Mouse (Mus musculus): ENCODE results near the gene Ncln. TPM values are rescaled to one million over a fixed set of nuclear protein-coding genes. Genes with fewer than 3 reads are reported as not detected.

The Ncln gene
- polyA plus RNA-seq, 1 experiment from 2014 or later = 46.9 TPM

DNA sequence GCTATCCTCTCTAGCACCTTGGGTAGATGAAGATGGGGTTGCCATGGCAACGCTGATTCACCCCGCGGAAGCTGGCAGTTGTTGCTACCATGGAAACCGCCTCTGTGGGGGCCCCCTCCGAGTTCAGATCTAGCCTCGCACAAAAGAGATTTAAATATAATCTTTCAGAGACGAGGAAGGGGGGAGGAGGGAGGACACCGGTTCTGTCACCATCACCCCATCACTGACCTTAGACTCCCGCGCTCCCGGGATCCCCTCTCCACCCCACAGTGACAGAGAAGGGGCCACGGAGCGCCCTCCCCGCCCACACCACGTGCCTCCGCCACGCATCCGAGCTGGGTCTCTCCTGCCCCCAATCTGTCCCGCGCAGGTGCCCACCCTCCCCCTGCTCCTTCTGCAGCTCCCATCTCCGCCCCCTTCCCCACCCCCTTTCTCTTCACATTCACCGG is 23.2 kb downstream of the Ncln start:
- Histone ChIP-seq H3K27ac (ENCODE audit: low read depth, low read length) (peak overlapping the region; percentile 58; the same call in 1 of the 2 replicates), H3K4me2 (replicated peaks; ENCODE audit: low read depth, low read length) (peak overlapping the region; percentile 47), H3K4me3 (ENCODE audit: low read depth, low read length) (peak overlapping the region; percentile 16), H3K9ac (ENCODE audit: low read depth, low read length) (0 out of 2 replicates have a peak overlapping the region, but pooled peaks have one; percentile 21), H3K4me1 (replicated peaks; ENCODE audit: control insufficient read depth, insufficient read depth, low read length) (peaks cover 3% of the 10 kb centered on the region; the same call in 1 of the 2 replicates), H3K27me3 (ENCODE audit: control insufficient read depth, insufficient read depth, low read length) (peaks cover 21% of the 10 kb centered on the region), H3K9me3 (ENCODE audit: control insufficient read depth, low read length) (no peaks in the 10 kb centered on the region), H3K36me3 (ENCODE audit: control insufficient read depth, insufficient read depth, low read length) (no peaks in the 10 kb centered on the region)
- ATAC-seq (ENCODE audit: low FRiP score) (peak; percentile 86), DNase-seq (ENCODE audit: low spot score) (peak; percentile 87)
- 0% methylated on average over 22 of the region's 22 CpGs for WGBS

DNA sequence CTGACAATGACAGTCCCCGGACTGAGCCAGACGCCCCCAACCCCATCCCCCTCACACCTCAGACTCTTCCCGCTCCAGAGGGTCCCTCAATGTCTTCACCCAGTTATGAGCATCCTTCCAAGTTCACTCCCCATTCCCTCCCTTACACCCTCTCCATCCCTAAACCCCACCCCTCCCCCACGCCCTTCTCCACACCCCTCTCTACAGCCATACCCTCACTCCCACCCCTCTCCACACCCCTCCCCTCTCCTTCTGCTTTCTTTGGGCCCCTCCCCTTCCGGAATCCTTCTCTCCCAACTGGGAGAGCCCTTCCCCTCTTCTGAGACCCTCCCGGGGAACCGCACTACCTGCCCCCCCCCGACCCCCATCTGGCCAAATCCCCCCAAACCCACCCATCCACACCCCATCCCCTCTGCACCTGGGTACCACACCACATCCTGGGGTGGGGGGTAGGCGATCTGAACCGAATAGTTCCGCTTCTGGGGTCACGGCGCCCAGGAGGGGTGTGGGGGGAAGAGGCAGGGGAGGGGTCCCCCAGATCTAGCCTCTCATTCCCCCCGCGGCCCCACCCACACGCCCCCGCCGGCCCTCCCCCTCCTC is 23.7 kb downstream of the Ncln start:
- H3K9me3 ChIP-seq (ENCODE audit: control insufficient read depth, low read length) = no peaks in the 10 kb centered on the region
- H3K4me1 ChIP-seq (replicated peaks; ENCODE audit: control insufficient read depth, insufficient read depth, low read length) = peaks cover 3% of the 10 kb centered on the region; the same call in 1 of the 2 replicates
- ATAC-seq (ENCODE audit: low FRiP score) (peak; percentile 67), DNase-seq (ENCODE audit: low spot score) (peak; percentile 61)
- WGBS = 8% methylated on average over 15 of the region's 18 CpGs
- H3K4me2 ChIP-seq (replicated peaks; ENCODE audit: low read depth, low read length) = peak overlapping the region; percentile 47
- no peak overlapping the region for H3K9ac ChIP-seq (ENCODE audit: low read depth, low read length)
- 0 out of 2 replicates have a peak overlapping the region, but pooled peaks have one; percentile 30 for H3K27ac ChIP-seq (ENCODE audit: low read depth, low read length)
- H3K27me3 ChIP-seq (ENCODE audit: control insufficient read depth, insufficient read depth, low read length) = peaks cover 20% of the 10 kb centered on the region
- H3K36me3 ChIP-seq (ENCODE audit: control insufficient read depth, insufficient read depth, low read length) = no peaks in the 10 kb centered on the region
- H3K4me3 ChIP-seq (ENCODE audit: low read depth, low read length) = peak overlapping the region; percentile 16

DNA sequence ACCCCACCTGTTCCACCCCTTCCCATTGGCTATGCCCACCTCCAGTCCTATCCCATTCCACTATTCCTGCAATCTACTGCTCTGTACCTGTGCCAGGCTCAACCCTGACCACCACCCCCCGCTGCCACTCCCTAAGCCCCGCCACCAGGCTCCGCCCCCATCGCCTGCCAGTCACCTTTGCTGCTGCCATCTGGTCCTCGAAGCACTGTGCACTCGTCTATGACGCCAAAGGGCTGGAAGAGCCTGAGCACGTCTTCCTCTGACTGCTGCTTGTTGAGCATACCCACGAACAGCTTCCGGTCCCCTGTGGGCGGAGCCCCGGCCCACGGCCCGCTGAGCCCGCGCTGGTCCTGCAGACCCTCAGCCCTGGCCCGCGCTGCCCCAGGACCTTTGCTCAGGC is 25.7 kb downstream of the Ncln start:
- no peak overlapping the region for H3K27ac ChIP-seq (ENCODE audit: low read depth, low read length)
- no peak overlapping the region for H3K4me3 ChIP-seq (ENCODE audit: low read depth, low read length)
- DNase-seq (ENCODE audit: low spot score) = no peak

DNA sequence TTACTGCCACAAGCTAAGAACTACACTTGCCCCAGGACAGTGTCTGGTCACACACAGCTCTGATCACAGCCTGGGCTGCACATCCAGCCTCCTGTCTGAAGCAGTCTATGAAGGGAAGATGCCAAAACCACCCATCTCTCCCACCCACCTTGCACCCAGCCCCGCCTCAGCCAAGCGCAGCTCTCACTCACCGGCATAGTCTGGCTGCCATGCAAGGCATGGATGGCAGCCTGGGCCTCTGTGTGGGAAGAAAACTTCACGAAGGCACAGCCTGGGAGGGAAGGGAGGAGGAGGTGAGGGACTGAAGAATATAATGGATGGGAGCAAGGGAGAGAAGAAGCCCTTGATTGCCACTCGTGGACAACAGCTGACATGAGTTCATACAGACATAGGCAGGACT is 26.9 kb downstream of the Ncln start:
- no peak for ATAC-seq (ENCODE audit: low FRiP score)
- Histone ChIP-seq H3K36me3 (ENCODE audit: control insufficient read depth, insufficient read depth, low read length) (no peaks in the 10 kb centered on the region), H3K27ac (ENCODE audit: low read depth, low read length) (no peak overlapping the region), H3K4me3 (ENCODE audit: low read depth, low read length) (no peak overlapping the region), H3K9ac (ENCODE audit: low read depth, low read length) (no peak overlapping the region), H3K4me1 (replicated peaks; ENCODE audit: control insufficient read depth, insufficient read depth, low read length) (peaks cover 6% of the 10 kb centered on the region), H3K9me3 (ENCODE audit: control insufficient read depth, low read length) (no peaks in the 10 kb centered on the region), H3K4me2 (replicated peaks; ENCODE audit: low read depth, low read length) (no peak overlapping the region), H3K27me3 (ENCODE audit: control insufficient read depth, insufficient read depth, low read length) (peaks cover 23% of the 10 kb centered on the region)
- 84% methylated on average over 5 of the region's 5 CpGs for WGBS
- DNase-seq (ENCODE audit: low spot score) = no peak

More for the DNA sequence above, 25.7 kb downstream of the Ncln start:
- peaks cover 3% of the 10 kb centered on the region; the same call in 1 of the 2 replicates for H3K4me1 ChIP-seq (replicated peaks; ENCODE audit: control insufficient read depth, insufficient read depth, low read length)
- peaks cover 21% of the 10 kb centered on the region for H3K27me3 ChIP-seq (ENCODE audit: control insufficient read depth, insufficient read depth, low read length)
- H3K9ac ChIP-seq (ENCODE audit: low read depth, low read length) = no peak overlapping the region
- 48% methylated on average over 18 of the region's 18 CpGs for WGBS
- H3K4me2 ChIP-seq (replicated peaks; ENCODE audit: low read depth, low read length) = no peak overlapping the region
- no peaks in the 10 kb centered on the region for H3K9me3 ChIP-seq (ENCODE audit: control insufficient read depth, low read length)
- no peaks in the 10 kb centered on the region for H3K36me3 ChIP-seq (ENCODE audit: control insufficient read depth, insufficient read depth, low read length)
- no peak for ATAC-seq (ENCODE audit: low FRiP score)

DNA sequence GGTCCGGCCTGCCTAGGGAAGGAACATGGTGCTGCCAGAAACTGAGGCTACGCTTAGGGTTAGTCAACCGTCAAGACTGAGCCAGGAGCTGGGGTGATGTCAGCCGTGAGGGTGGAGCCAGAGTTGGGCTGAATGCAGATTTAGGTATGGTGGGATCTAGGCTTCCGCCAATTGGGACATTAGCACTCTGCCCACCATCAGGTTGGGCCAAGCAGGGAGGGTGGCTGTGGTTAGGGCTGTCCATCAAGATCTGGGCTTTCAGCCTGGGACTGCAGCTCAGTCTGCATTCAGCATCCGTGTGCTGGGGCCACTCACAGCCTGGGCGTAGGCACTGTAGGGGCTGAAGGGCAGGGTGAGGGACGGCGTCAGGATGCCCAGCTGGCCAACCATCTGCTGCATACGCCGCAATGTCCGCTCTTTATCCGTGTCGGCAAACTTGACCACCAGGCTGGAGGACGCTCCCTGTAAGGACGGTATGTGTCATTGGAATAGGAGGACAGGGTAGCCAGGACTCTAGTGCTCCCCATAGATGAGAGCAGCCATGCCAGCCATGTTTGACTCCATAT is 28.4 kb downstream of the Ncln start:
- H3K9ac ChIP-seq (ENCODE audit: low read depth, low read length) = no peak overlapping the region
- DNase-seq (ENCODE audit: low spot score) (no peak), ATAC-seq (ENCODE audit: low FRiP score) (no peak)
- no peak overlapping the region for H3K27ac ChIP-seq (ENCODE audit: low read depth, low read length)
- H3K4me3 ChIP-seq (ENCODE audit: low read depth, low read length) = no peak overlapping the region
- H3K27me3 ChIP-seq (ENCODE audit: control insufficient read depth, insufficient read depth, low read length) = peaks cover 35% of the 10 kb centered on the region
- no peaks in the 10 kb centered on the region for H3K36me3 ChIP-seq (ENCODE audit: control insufficient read depth, insufficient read depth, low read length)
- no peak overlapping the region for H3K4me2 ChIP-seq (replicated peaks; ENCODE audit: low read depth, low read length)
- 89% methylated on average over 16 of the region's 16 CpGs for WGBS
- H3K9me3 ChIP-seq (ENCODE audit: control insufficient read depth, low read length) = no peaks in the 10 kb centered on the region
- peaks cover 2% of the 10 kb centered on the region for H3K4me1 ChIP-seq (replicated peaks; ENCODE audit: control insufficient read depth, insufficient read depth, low read length)

DNA sequence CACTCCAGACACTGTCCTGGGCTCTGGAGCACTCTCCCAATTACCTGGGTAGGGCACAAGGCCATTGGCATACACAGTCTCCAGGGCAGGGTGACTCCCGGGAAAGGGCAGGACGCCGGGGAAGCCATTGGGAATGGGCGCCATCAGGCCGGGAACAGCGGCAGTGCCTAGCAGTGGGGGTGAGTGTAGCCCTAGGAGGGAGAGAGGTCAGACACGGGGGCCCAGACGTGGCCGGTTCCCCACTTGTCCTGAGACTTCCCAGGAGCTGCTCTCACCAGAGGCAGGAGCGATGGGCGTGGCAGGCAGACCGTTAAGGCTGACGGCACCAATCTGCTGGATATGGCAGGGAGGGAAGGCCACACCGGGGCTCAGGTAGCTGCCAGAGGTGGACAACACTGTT is 29.3 kb downstream of the Ncln start:
- peaks cover 44% of the 10 kb centered on the region for H3K27me3 ChIP-seq (ENCODE audit: control insufficient read depth, insufficient read depth, low read length)
- no peaks in the 10 kb centered on the region for H3K9me3 ChIP-seq (ENCODE audit: control insufficient read depth, low read length)
- H3K4me1 ChIP-seq (replicated peaks; ENCODE audit: control insufficient read depth, insufficient read depth, low read length) = peaks cover 2% of the 10 kb centered on the region
- no peak overlapping the region for H3K4me3 ChIP-seq (ENCODE audit: low read depth, low read length)
- no peak overlapping the region for H3K4me2 ChIP-seq (replicated peaks; ENCODE audit: low read depth, low read length)
- no peak for ATAC-seq (ENCODE audit: low FRiP score)
- no peak overlapping the region for H3K27ac ChIP-seq (ENCODE audit: low read depth, low read length)
- H3K36me3 ChIP-seq (ENCODE audit: control insufficient read depth, insufficient read depth, low read length) = no peaks in the 10 kb centered on the region
- 71% methylated on average over 14 of the region's 14 CpGs for WGBS
- H3K9ac ChIP-seq (ENCODE audit: low read depth, low read length) = no peak overlapping the region
- no peak for DNase-seq (ENCODE audit: low spot score)

DNA sequence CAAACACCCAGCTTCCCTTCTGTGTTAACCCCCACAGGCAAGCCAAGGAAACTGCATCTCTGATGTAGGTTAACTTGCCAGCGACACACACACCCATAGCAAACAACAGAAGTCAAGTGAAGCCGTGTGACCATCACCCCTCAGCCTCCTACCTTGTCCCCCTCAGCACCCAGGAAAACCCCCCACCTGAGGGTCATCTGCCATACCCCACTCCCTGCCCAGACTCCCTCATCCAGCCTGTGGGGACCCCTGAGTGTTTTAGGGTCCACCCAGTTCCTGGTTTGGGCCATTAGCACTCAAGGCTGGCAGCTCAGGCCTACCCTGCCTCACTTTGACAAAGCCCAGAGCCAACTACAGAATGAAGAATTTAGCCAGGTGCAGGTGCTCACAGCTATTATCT is 30.1 kb downstream of the Ncln start:
- no peak overlapping the region for H3K4me2 ChIP-seq (replicated peaks; ENCODE audit: low read depth, low read length)
- no peaks in the 10 kb centered on the region for H3K9me3 ChIP-seq (ENCODE audit: control insufficient read depth, low read length)
- no peaks in the 10 kb centered on the region for H3K36me3 ChIP-seq (ENCODE audit: control insufficient read depth, insufficient read depth, low read length)
- ATAC-seq (ENCODE audit: low FRiP score) (no peak), DNase-seq (ENCODE audit: low spot score) (no peak)
- peaks cover 51% of the 10 kb centered on the region for H3K27me3 ChIP-seq (ENCODE audit: control insufficient read depth, insufficient read depth, low read length)
- H3K9ac ChIP-seq (ENCODE audit: low read depth, low read length) = no peak overlapping the region
- WGBS = 83% methylated on average over 2 of the region's 2 CpGs
- H3K27ac ChIP-seq (ENCODE audit: low read depth, low read length) = no peak overlapping the region
- H3K4me3 ChIP-seq (ENCODE audit: low read depth, low read length) = no peak overlapping the region
- peaks cover 2% of the 10 kb centered on the region for H3K4me1 ChIP-seq (replicated peaks; ENCODE audit: control insufficient read depth, insufficient read depth, low read length)

DNA sequence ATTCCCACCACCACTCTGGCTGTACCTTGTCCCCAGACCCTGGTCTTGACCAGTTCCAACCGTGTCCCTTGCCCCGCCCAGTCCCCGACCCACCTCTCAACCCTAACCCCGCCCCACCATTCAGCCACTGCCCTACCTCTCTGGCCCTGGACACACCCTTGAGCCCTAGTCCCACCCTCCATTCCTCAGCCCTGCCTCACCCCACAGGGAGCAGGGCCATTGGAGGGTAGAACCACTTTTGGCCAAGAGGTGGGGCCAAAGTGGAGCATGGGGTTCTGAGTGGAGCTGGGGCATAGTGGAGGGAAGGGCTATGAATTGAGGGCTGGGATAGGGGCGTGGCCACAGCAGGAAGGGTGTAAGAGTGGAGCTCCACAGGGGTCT is 30.9 kb downstream of the Ncln start:
- H3K27me3 ChIP-seq (ENCODE audit: control insufficient read depth, insufficient read depth, low read length) = peaks cover 58% of the 10 kb centered on the region
- peaks cover 2% of the 10 kb centered on the region for H3K4me1 ChIP-seq (replicated peaks; ENCODE audit: control insufficient read depth, insufficient read depth, low read length)
- no peak overlapping the region for H3K4me3 ChIP-seq (ENCODE audit: low read depth, low read length)
- no peaks in the 10 kb centered on the region for H3K36me3 ChIP-seq (ENCODE audit: control insufficient read depth, insufficient read depth, low read length)
- H3K9ac ChIP-seq (ENCODE audit: low read depth, low read length) = no peak overlapping the region
- H3K9me3 ChIP-seq (ENCODE audit: control insufficient read depth, low read length) = no peaks in the 10 kb centered on the region
- WGBS = 4% methylated on average over 5 of the region's 5 CpGs
- peak; percentile 18; the same call in 1 of the 2 replicates for ATAC-seq (ENCODE audit: low FRiP score)
- H3K27ac ChIP-seq (ENCODE audit: low read depth, low read length) = no peak overlapping the region
- no peak for DNase-seq (ENCODE audit: low spot score)
- no peak overlapping the region for H3K4me2 ChIP-seq (replicated peaks; ENCODE audit: low read depth, low read length)
